Mouse (Mus musculus) CH12.LX (cell line): ENCODE measurements around the gene Slc43a2. TPM values are rescaled to one million over a fixed set of nuclear protein-coding genes. Genes with fewer than 3 reads are reported as not detected.
A peak's percentile ranks its signal among the peaks of the same experiment; 100 is the strongest.

Experiments used
- DNase-seq: peaks from one replicate; pipeline ENCODE4 v3.0.0-alpha.2; 2013; ENCODE audit errors: extremely low read depth
- H3K27ac ChIP-seq: 2 replicates; pipeline ENCODE4 v1.5.1; 2012; ENCODE audit warnings: low read depth, mild to moderate bottlenecking, control low read depth, moderate library complexity; ENCODE audit not compliant: insufficient read depth
- H3K27me3 ChIP-seq: replicated peaks from 2 replicates; pipeline ENCODE3; 2012; ENCODE audit warnings: inconsistent platforms
- H3K36me3 ChIP-seq, 2 experiments: replicated peaks in 1 of 2; 2 replicates each; pipeline versions ENCODE3 to v1.6.1; 2012; ENCODE audit warnings: inconsistent platforms in 1 of 2, low read length in 1 of 2, mild to moderate bottlenecking in 1 of 2, mixed read lengths in 1 of 2, moderate library complexity in 1 of 2; ENCODE audit not compliant: control insufficient read depth in 1 of 2, insufficient read depth in 1 of 2
- H3K4me1 ChIP-seq, 2 experiments: 2 replicates each; pipeline ENCODE4 v1.6.1; 2012; ENCODE audit warnings: inconsistent platforms in 1 of 2, moderate library complexity in 1 of 2; ENCODE audit not compliant: insufficient read depth in 2 of 2, control insufficient read depth in 1 of 2
- H3K4me2 ChIP-seq: 2 replicates; pipeline ENCODE4 v1.6.1; 2012; ENCODE audit warnings: low read depth, mild to moderate bottlenecking, control low read depth; ENCODE audit not compliant: poor library complexity, insufficient read depth, severe bottlenecking
- H3K4me3 ChIP-seq, 3 experiments: fragments of 150-350 bp in 1 of 3; sonication (generic) in 1 of 3; replicated peaks in 1 of 3; 2 replicates each; pipeline versions ENCODE3 to v1.5.1; 2011 to 2012; ENCODE audit warnings: low read depth in 2 of 3, low read length in 2 of 3, mild to moderate bottlenecking in 2 of 3, moderate library complexity in 2 of 3, control low read depth in 1 of 3, improper control_type of control experiment in 1 of 3, inconsistent platforms in 1 of 3, mixed read lengths in 1 of 3; ENCODE audit not compliant: poor library complexity in 1 of 3
- H3K79me2 ChIP-seq: replicated peaks from 2 replicates; pipeline ENCODE4 v1.6.1; 2012; ENCODE audit warnings: mild to moderate bottlenecking, moderate library complexity; ENCODE audit not compliant: control insufficient read depth, poor library complexity, insufficient read depth, severe bottlenecking; ENCODE audit errors: extremely low read depth
- H3K9ac ChIP-seq: 2 replicates; pipeline ENCODE4 v1.6.1; 2012; ENCODE audit warnings: low read depth, mild to moderate bottlenecking, control low read depth, moderate library complexity; ENCODE audit not compliant: insufficient read depth
- H3K9me3 ChIP-seq: replicated peaks from 2 replicates; pipeline ENCODE3; 2012; ENCODE audit warnings: low read length, inconsistent platforms, mixed read lengths
- CHD2 ChIP-seq: IDR thresholded peaks from 2 replicates; pipeline ENCODE4 v1.6.1; 2011; ENCODE audit warnings: low read length, improper control_type of control experiment
- CTCF ChIP-seq, 2 experiments: IDR thresholded peaks in 1 of 2; conservative IDR thresholded peaks in 1 of 2; 2 replicates each; pipeline ENCODE4 v1.5.1; 2011 to 2012; ENCODE audit warnings: low read depth in 2 of 2, low read length in 2 of 2, improper control_type of control experiment in 1 of 2, inconsistent platforms in 1 of 2, mild to moderate bottlenecking in 1 of 2, moderate library complexity in 1 of 2
- ELF1 ChIP-seq: IDR thresholded peaks from 2 replicates; pipeline ENCODE4 v1.6.1; 2014; ENCODE audit warnings: low read depth, mild to moderate bottlenecking, inconsistent platforms, low read length, improper control_type of control experiment
- EP300 ChIP-seq: IDR thresholded peaks from 2 replicates; pipeline ENCODE4 v1.6.1; 2011; ENCODE audit warnings: low read length, improper control_type of control experiment
- IRF4 ChIP-seq: IDR thresholded peaks from 2 replicates; pipeline ENCODE4 v1.6.1; 2014; ENCODE audit warnings: low read depth, mild to moderate bottlenecking, inconsistent platforms, low read length, improper control_type of control experiment
- MAX ChIP-seq: IDR thresholded peaks from 2 replicates; pipeline ENCODE4 v1.6.1; 2011; ENCODE audit warnings: low read length, improper control_type of control experiment
- MEF2A ChIP-seq: IDR thresholded peaks from 2 replicates; pipeline ENCODE4 v1.6.1; 2014; ENCODE audit warnings: low read depth, mild to moderate bottlenecking, inconsistent platforms, low read length, improper control_type of control experiment, borderline replicate concordance
- MXI1 ChIP-seq: IDR thresholded peaks from 2 replicates; pipeline ENCODE4 v1.6.1; 2011; ENCODE audit warnings: mild to moderate bottlenecking, low read depth, low read length, improper control_type of control experiment
- MYC ChIP-seq: IDR thresholded peaks from 2 replicates; pipeline ENCODE4 v1.6.1; 2011; ENCODE audit warnings: low read depth, mild to moderate bottlenecking, improper control_type of control experiment, low read length
- NELFE ChIP-seq: IDR thresholded peaks from 2 replicates; pipeline ENCODE4 v1.6.1; 2011; ENCODE audit warnings: low read depth, low read length, improper control_type of control experiment
- NRF1 ChIP-seq: IDR thresholded peaks from 2 replicates; pipeline ENCODE4 v1.6.1; 2014; ENCODE audit warnings: low read depth, mild to moderate bottlenecking, inconsistent platforms, low read length, improper control_type of control experiment, moderate library complexity
- POLR2A ChIP-seq: IDR thresholded peaks from 2 replicates; pipeline ENCODE4 v1.6.1; 2011; ENCODE audit warnings: low read depth, mild to moderate bottlenecking, improper control_type of control experiment, low read length
- POLR2AphosphoS2 ChIP-seq: IDR thresholded peaks from 2 replicates; pipeline ENCODE4 v1.6.1; 2011; ENCODE audit warnings: low read depth, low read length, improper control_type of control experiment
- RAD21 ChIP-seq: IDR thresholded peaks from 2 replicates; pipeline ENCODE4 v1.6.1; 2011; ENCODE audit warnings: low read depth, mild to moderate bottlenecking, low read length, improper control_type of control experiment, moderate library complexity
- SIN3A ChIP-seq: IDR thresholded peaks from 2 replicates; pipeline ENCODE4 v1.6.1; 2012; ENCODE audit warnings: low read length, improper control_type of control experiment, inconsistent platforms
- SMC3 ChIP-seq: IDR thresholded peaks from 2 replicates; pipeline ENCODE4 v1.6.1; 2011; ENCODE audit warnings: low read depth, low read length, improper control_type of control experiment
- TBP ChIP-seq: conservative IDR thresholded peaks from 2 replicates; pipeline ENCODE4 v1.6.1; 2011; ENCODE audit warnings: low read depth, low read length, improper control_type of control experiment
- dilution Hi-C: fragments of 300-500 bp; cut with MboI; formaldehyde crosslinking; loops from 2 replicates; pipeline ENCODE4 v1.14.3; 2020; ENCODE audit warnings: low sequenced_read_pairs; ENCODE audit not compliant: extremely low pct_unique_long_range_greater_than_20kb, extremely low pct_ligation_motif_present
- in situ Hi-C: fragments of 300-500 bp; cut with MboI; formaldehyde crosslinking; loops from 3 replicates; pipeline ENCODE4 v1.14.3; 2019; ENCODE audit warnings: low sequenced_read_pairs, low pct_ligation_motif_present, low pct_unique_long_range_greater_than_20kb, mixed read lengths
- polyA plus RNA-seq: library from polyadenylated mRNA; unstranded; fragments of >175 nt; gene quantifications from 2 replicates; pipeline ENCODE4 v1.2.1, GENCODE M21; 2012; ENCODE audit warnings: low read depth; ENCODE audit not compliant: insufficient read length
- total RNA-seq, 2 experiments: library from RNA; depleted of rRNA; stranded (reverse); fragments of 300-350 nt in 1 of 2; fragments of >200 nt in 1 of 2; gene quantifications; 2 replicates each; pipeline ENCODE4 v1.2.3; 2012 to 2014

Gene Slc43a2
- total and polyA plus RNA-seq, 3 experiments = 5.0 to 8.9 (median 8.8) TPM

DNA sequence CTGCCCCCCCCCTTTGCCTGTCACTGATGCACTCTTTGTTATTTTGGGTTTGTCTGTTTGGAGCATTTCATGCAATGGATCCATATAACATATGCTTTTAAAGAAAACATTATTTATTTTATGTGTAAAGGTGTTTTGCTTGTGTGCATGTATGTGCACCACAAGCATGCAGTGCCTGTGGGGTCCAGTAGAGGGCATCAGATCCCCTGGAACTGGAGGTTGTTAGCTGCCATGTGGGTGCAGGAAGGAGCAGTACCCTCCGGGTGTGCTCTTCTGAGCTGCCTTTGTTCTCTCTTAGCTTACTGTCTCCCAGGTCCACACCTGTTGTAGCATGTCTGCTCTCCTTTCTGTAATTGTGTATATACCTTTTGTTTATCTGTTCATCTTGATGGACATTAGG is 26.6 kb downstream of the Slc43a2 start:
- dilution Hi-C loops = no loop called here
- in situ Hi-C loops = no loop called here
- peaks cover 0 to 29% of the 10 kb centered on the region in 2 experiments for H3K36me3 ChIP-seq
- H3K4me3 ChIP-seq = no peak overlapping the region
- H3K27me3 ChIP-seq = no peaks in the 10 kb centered on the region
- H3K9ac ChIP-seq = no peak overlapping the region
- peak; percentile 39 for TF ChIP-seq RAD21
- TF ChIP-seq POLR2AphosphoS2 = no peak
- no peak for TF ChIP-seq IRF4
- peak; percentile 45 for TF ChIP-seq SMC3
- peak; percentile 48; the same call in 1 of the 2 replicates for TF ChIP-seq MYC
- TF ChIP-seq MAX = peak; percentile 40; the same call in 1 of the 2 replicates
- peak; percentile 40 to 68 for TF ChIP-seq CTCF (conservative IDR thresholded peaks at IDR 0.05 in 1 of 2, IDR thresholded peaks at IDR 0.05 in 1 of 2; ENCODE audit: low read depth in 2 of 2, low read length in 2 of 2)
- peaks cover 6% of the 10 kb centered on the region for H3K9me3 ChIP-seq
- H3K27ac ChIP-seq = no peak overlapping the region
- no peaks in the 10 kb centered on the region for H3K79me2 ChIP-seq
- H3K4me1 ChIP-seq = peaks cover 26 to 57% of the 10 kb centered on the region in 2 experiments
- no peak overlapping the region for H3K4me2 ChIP-seq
- DNase-seq = peak; percentile 51

DNA sequence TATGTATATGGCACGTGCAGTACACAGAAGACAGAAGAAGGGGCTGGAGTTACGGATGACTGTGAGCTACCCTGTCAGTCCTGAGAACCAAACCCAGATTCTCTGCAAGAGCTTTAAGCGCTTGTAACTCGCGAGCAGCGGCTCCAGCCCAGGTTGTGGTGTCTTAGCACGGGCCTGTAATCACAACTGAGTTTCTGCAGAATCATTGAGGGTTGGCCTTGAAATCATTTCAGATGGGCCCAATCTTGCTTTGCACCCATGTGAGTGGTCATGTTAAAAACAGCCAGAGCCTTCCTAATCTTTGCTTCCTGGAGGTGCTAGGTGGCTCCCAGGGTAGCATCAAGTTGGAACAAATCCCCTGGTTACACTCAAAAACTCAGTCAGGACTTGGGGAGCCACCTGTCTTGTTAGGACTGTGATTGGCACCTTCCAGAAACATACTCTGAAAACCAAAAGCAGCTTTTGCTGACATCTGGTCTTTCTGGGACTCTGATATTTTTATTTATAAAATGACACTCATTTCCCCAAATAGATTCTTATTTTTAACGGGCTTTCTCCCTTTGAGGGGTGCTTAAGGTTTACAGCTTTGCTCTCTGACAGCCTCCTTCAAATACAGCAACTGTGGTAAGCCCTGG is 28.5 kb downstream of the Slc43a2 start:
- Histone ChIP-seq H3K36me3 (peaks cover 0 to 26% of the 10 kb centered on the region in 2 experiments), H3K4me2 (no peak overlapping the region), H3K9ac (no peak overlapping the region), H3K79me2 (no peaks in the 10 kb centered on the region), H3K9me3 (peaks cover 6% of the 10 kb centered on the region), H3K4me1 (peaks cover 38 to 64% of the 10 kb centered on the region in 2 experiments), H3K4me3 (no peak overlapping the region), H3K27ac (no peak overlapping the region), H3K27me3 (no peaks in the 10 kb centered on the region)
- in situ Hi-C loops (no loop called here), dilution Hi-C loops (no loop called here)
- DNase-seq = no peak
- TF ChIP-seq TBP = no peak
- TF ChIP-seq MXI1 = no peak
- no peak for TF ChIP-seq SIN3A
- TF ChIP-seq CHD2 = no peak
- no peak for TF ChIP-seq MEF2A
- no peak for TF ChIP-seq EP300
- no peak for TF ChIP-seq NELFE
- TF ChIP-seq MYC = no peak
- TF ChIP-seq ELF1 = no peak
- no peak for TF ChIP-seq IRF4
- TF ChIP-seq POLR2A = no peak
- TF ChIP-seq CTCF (conservative IDR thresholded peaks at IDR 0.05 in 1 of 2, IDR thresholded peaks at IDR 0.05 in 1 of 2; ENCODE audit: low read depth in 2 of 2, low read length in 2 of 2) = no peak
- no peak for TF ChIP-seq NRF1
- no peak for TF ChIP-seq POLR2AphosphoS2
